Mouse (Mus musculus) MEL (cell line): ENCODE measurements around the gene Col25a1. TPM values are rescaled to one million over a fixed set of nuclear protein-coding genes. Genes with fewer than 3 reads are reported as not detected.

Experiments used
- DNase-seq: peaks from one replicate; pipeline ENCODE4 v3.0.0; 2011; ENCODE audit warnings: low read depth, low spot score
- H3K27ac ChIP-seq: 2 replicates; pipeline ENCODE4 v1.5.1; 2012; ENCODE audit warnings: low read depth, mild to moderate bottlenecking, control low read depth, low read length, moderate library complexity; ENCODE audit not compliant: control insufficient read depth
- H3K27me3 ChIP-seq, 2 experiments: fragments of 150-350 bp in 1 of 2; sonication (generic) in 1 of 2; 2 replicates each; pipeline ENCODE4 v1.6.1; 2012; ENCODE audit warnings: low read length in 2 of 2, mild to moderate bottlenecking in 2 of 2, improper control_type of control experiment in 1 of 2, moderate library complexity in 1 of 2; ENCODE audit not compliant: insufficient read depth in 2 of 2, control insufficient read depth in 1 of 2
- H3K36me3 ChIP-seq, 2 experiments: 2 replicates each; pipeline ENCODE4 v1.6.1; 2012 to 2014; ENCODE audit warnings: low read length in 2 of 2, improper control_type of control experiment in 1 of 2, inconsistent platforms in 1 of 2, mild to moderate bottlenecking in 1 of 2; ENCODE audit not compliant: insufficient read depth in 2 of 2, control insufficient read depth in 1 of 2
- H3K4me1 ChIP-seq, 2 experiments: fragments of 150-350 bp in 1 of 2; sonication (generic) in 1 of 2; 2 replicates each; pipeline ENCODE4 v1.6.1; 2012; ENCODE audit warnings: low read length in 2 of 2, improper control_type of control experiment in 1 of 2, mild to moderate bottlenecking in 1 of 2; ENCODE audit not compliant: insufficient read depth in 2 of 2, control insufficient read depth in 1 of 2
- H3K4me3 ChIP-seq, 2 experiments: fragments of 150-350 bp in 1 of 2; sonication (generic) in 1 of 2; 2 replicates each; pipeline ENCODE4 v1.5.1; 2012; ENCODE audit warnings: low read depth in 2 of 2, low read length in 2 of 2, mild to moderate bottlenecking in 2 of 2, moderate library complexity in 2 of 2, control low read depth in 1 of 2, improper control_type of control experiment in 1 of 2; ENCODE audit not compliant: control insufficient read depth in 1 of 2, insufficient read depth in 1 of 2
- H3K79me2 ChIP-seq: 2 replicates; pipeline ENCODE4 v1.6.1; 2012; ENCODE audit warnings: mild to moderate bottlenecking, low read length, moderate library complexity; ENCODE audit not compliant: control insufficient read depth, poor library complexity, insufficient read depth
- H3K9ac ChIP-seq: 2 replicates; pipeline ENCODE4 v1.6.1; 2012; ENCODE audit warnings: low read depth, mild to moderate bottlenecking, control low read depth, low read length, moderate library complexity; ENCODE audit not compliant: control insufficient read depth, poor library complexity, severe bottlenecking
- H3K9me3 ChIP-seq: fragments of 150-350 bp; sonication (generic); replicated peaks from 2 replicates; pipeline ENCODE4 v1.6.1; 2012; ENCODE audit warnings: mild to moderate bottlenecking, low read length, improper control_type of control experiment, moderate library complexity; ENCODE audit not compliant: insufficient read depth
- BHLHE40 ChIP-seq: IDR thresholded peaks from 2 replicates; pipeline ENCODE4 v1.6.1; 2012; ENCODE audit warnings: low read depth, mild to moderate bottlenecking, inconsistent platforms, low read length, improper control_type of control experiment, borderline replicate concordance
- CHD2 ChIP-seq: IDR thresholded peaks from 2 replicates; pipeline ENCODE4 v1.6.1; 2011; ENCODE audit warnings: low read length, improper control_type of control experiment
- CTCF ChIP-seq, 3 experiments: IDR thresholded peaks in 2 of 3; conservative IDR thresholded peaks in 1 of 3; 2 replicates each; pipeline ENCODE4 v1.5.1; 2011 to 2012; ENCODE audit warnings: low read length in 3 of 3, low read depth in 2 of 3, mild to moderate bottlenecking in 2 of 3, improper control_type of control experiment in 1 of 3, inconsistent platforms in 1 of 3, mixed read lengths in 1 of 3, moderate library complexity in 1 of 3; ENCODE audit not compliant: control insufficient read depth in 1 of 3, insufficient read depth in 1 of 3, poor library complexity in 1 of 3, severe bottlenecking in 1 of 3
- ELF1 ChIP-seq: IDR thresholded peaks from 2 replicates; pipeline ENCODE4 v1.6.1; 2014; ENCODE audit warnings: low read depth, mild to moderate bottlenecking, inconsistent platforms, low read length, improper control_type of control experiment, moderate library complexity
- EP300 ChIP-seq, 2 experiments: IDR thresholded peaks; 2 replicates each; pipeline ENCODE4 v1.6.1; 2011; ENCODE audit warnings: improper control_type of control experiment in 2 of 2, low read length in 2 of 2, low read depth in 1 of 2, mild to moderate bottlenecking in 1 of 2
- GABPA ChIP-seq: IDR thresholded peaks from 2 replicates; pipeline ENCODE4 v1.6.1; 2012; ENCODE audit warnings: low read depth, mild to moderate bottlenecking, inconsistent platforms, low read length, improper control_type of control experiment, moderate library complexity
- GATA1 ChIP-seq: IDR thresholded peaks from 2 replicates; pipeline ENCODE4 v1.6.1; 2011; ENCODE audit warnings: low read depth, low read length, improper control_type of control experiment
- JUND ChIP-seq: IDR thresholded peaks from 2 replicates; pipeline ENCODE4 v1.6.1; 2011; ENCODE audit warnings: low read depth, mild to moderate bottlenecking, improper control_type of control experiment, low read length
- MAFK ChIP-seq: IDR thresholded peaks from 2 replicates; pipeline ENCODE4 v1.6.1; 2011; ENCODE audit warnings: low read depth, mild to moderate bottlenecking, low read length, improper control_type of control experiment, borderline replicate concordance
- MXI1 ChIP-seq: IDR thresholded peaks from 2 replicates; pipeline ENCODE4 v1.6.1; 2011; ENCODE audit warnings: mild to moderate bottlenecking, low read depth, low read length, improper control_type of control experiment
- MYC ChIP-seq: IDR thresholded peaks from 2 replicates; pipeline ENCODE4 v1.6.1; 2011; ENCODE audit warnings: low read depth, mild to moderate bottlenecking, low read length, improper control_type of control experiment, moderate library complexity
- NRF1 ChIP-seq: IDR thresholded peaks from 2 replicates; pipeline ENCODE4 v1.6.1; 2014; ENCODE audit warnings: low read depth, mild to moderate bottlenecking, inconsistent platforms, low read length, improper control_type of control experiment, moderate library complexity; ENCODE audit not compliant: poor library complexity, insufficient read depth, severe bottlenecking
- POLR2AphosphoS2 ChIP-seq: IDR thresholded peaks from 2 replicates; pipeline ENCODE4 v1.6.1; 2011; ENCODE audit warnings: low read length, improper control_type of control experiment
- RAD21 ChIP-seq: IDR thresholded peaks from 2 replicates; pipeline ENCODE4 v1.6.1; 2011; ENCODE audit warnings: mild to moderate bottlenecking, low read depth, low read length, improper control_type of control experiment
- RCOR1 ChIP-seq: IDR thresholded peaks from 2 replicates; pipeline ENCODE4 v1.6.1; 2012; ENCODE audit warnings: low read depth, mild to moderate bottlenecking, inconsistent platforms, low read length, improper control_type of control experiment
- SMC3 ChIP-seq: IDR thresholded peaks from 2 replicates; pipeline ENCODE4 v1.6.1; 2011; ENCODE audit warnings: low read depth, low read length, improper control_type of control experiment
- TAL1 ChIP-seq: IDR thresholded peaks from 2 replicates; pipeline ENCODE4 v1.6.1; 2012; ENCODE audit warnings: mild to moderate bottlenecking, inconsistent platforms, low read length, moderate library complexity, mixed read lengths
- TBP ChIP-seq: IDR thresholded peaks from 2 replicates; pipeline ENCODE4 v1.8.0; 2011; ENCODE audit warnings: low read depth, low read length, improper control_type of control experiment
- UBTF ChIP-seq: IDR thresholded peaks from 2 replicates; pipeline ENCODE4 v1.6.1; 2012; ENCODE audit warnings: low read depth, mild to moderate bottlenecking, inconsistent platforms, low read length, improper control_type of control experiment, moderate library complexity, borderline replicate concordance; ENCODE audit not compliant: insufficient read depth
- USF2 ChIP-seq, 2 experiments: IDR thresholded peaks; 2 replicates each; pipeline ENCODE4 v1.6.1; 2011 to 2012; ENCODE audit warnings: improper control_type of control experiment in 2 of 2, low read length in 2 of 2, borderline replicate concordance in 1 of 2, inconsistent platforms in 1 of 2, low read depth in 1 of 2, mild to moderate bottlenecking in 1 of 2; ENCODE audit not compliant: insufficient read depth in 1 of 2
- ZKSCAN1 ChIP-seq: IDR thresholded peaks from 2 replicates; pipeline ENCODE4 v1.6.1; 2012; ENCODE audit warnings: low read depth, mild to moderate bottlenecking, inconsistent platforms, low read length, improper control_type of control experiment, moderate library complexity
- ZMIZ1 ChIP-seq: IDR thresholded peaks from 2 replicates; pipeline ENCODE4 v1.6.1; 2012; ENCODE audit warnings: low read depth, mild to moderate bottlenecking, inconsistent platforms, low read length, improper control_type of control experiment, moderate library complexity
- polyA plus RNA-seq, 2 experiments: library from polyadenylated mRNA; stranded (reverse) in 1 of 2; unstranded in 1 of 2; fragments of >175 nt in 1 of 2; fragments of >200 nt in 1 of 2; gene quantifications; 2 replicates each; pipeline versions ENCODE4 v1.2.1 to v1.2.4; 2012; ENCODE audit warnings: low replicate concordance in 2 of 2, low read depth in 1 of 2; ENCODE audit not compliant: insufficient read length in 2 of 2, insufficient read depth in 1 of 2, missing spikeins in 1 of 2
- total RNA-seq: library from RNA; depleted of rRNA; stranded (reverse); fragments of 300-350 nt; gene quantifications from 2 replicates; pipeline ENCODE4 v1.2.3, GENCODE M21; 2012

Gene Col25a1
- total and polyA plus RNA-seq, 3 experiments: not detected

DNA sequence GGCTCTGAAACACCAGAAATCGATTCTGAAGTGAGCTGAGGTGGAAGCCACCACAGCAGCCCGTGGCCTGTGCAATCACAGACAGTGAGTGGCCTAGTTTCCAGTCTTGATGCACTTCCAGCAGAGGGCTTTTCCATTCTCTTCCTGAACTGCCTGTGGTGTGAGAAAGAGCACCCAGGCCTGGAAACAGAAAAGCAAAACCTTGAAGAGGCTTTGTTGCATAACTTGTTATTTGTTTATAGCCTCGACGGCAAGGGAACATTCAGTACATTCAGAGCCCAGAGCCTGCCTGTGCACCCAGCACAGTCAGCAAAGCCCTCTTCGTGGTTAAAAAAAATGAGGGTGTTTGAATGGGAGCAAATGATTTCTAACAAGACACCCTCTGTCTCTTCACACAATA lies 502.6 kb downstream of the Col25a1 start:
- no peaks in the 10 kb centered on the region for H3K9me3 ChIP-seq
- no peaks in the 10 kb centered on the region for H3K4me1 ChIP-seq
- no peaks in the 10 kb centered on the region for H3K79me2 ChIP-seq

DNA sequence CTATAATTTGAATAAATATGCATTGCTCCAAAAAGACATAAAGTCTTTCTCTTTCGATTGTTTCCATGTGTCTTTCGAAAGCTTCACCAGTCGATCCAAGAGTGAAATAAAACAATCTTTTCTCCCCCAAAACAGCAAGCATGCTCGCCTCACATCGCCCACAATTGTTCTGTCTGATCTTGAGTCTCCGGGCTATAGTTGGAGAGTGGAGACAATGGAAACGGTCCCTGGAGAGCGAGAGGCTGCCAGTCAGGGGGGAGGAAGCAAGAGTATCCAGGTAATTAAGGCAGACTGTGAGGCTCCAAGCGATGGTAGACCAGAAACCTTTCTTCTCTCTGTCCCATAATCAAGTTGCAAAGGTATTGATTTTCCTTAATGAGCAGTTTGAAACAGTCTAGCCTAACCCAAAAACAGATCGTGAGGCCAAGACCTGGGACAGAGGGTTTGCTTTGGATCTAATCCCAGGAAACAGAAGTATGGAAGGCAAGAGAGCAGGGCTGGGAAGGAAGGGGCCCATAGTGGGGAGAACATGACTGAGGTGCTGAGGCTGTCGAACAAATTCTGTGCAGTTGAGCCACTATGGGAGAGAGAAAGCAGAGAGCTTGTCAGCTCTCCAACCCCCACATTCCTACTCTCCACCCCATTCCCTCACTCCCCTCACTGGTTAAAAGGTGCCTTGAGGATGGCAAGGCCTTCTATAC lies 515.0 kb downstream of the Col25a1 start:
- H3K36me3 ChIP-seq: no peaks in the 10 kb centered on the region
- DNase-seq: no peak
- TF ChIP-seq ELF1 (no peak), CTCF (IDR thresholded peaks at IDR 0.05 in 2 of 3, conservative IDR thresholded peaks at IDR 0.05 in 1 of 3; ENCODE audit: control insufficient read depth in 1 of 3, insufficient read depth in 1 of 3, low read depth in 2 of 3, low read length in 3 of 3, poor library complexity in 1 of 3, severe bottlenecking in 1 of 3) (no peak), USF2 (IDR thresholded peaks at IDR 0.05; ENCODE audit: borderline replicate concordance in 1 of 2, insufficient read depth in 1 of 2, low read depth in 1 of 2, low read length in 2 of 2) (no peak), MYC (no peak), JUND (no peak), MXI1 (no peak), GATA1 (no peak), TBP (no peak), POLR2AphosphoS2 (no peak), CHD2 (no peak), SMC3 (no peak), RAD21 (no peak), MAFK (no peak), ZMIZ1 (no peak), TAL1 (no peak)
- TF ChIP-seq, all 39 proteins: peak for 0
- Histone ChIP-seq H3K4me1 (no peaks in the 10 kb centered on the region), H3K27me3 (no peaks in the 10 kb centered on the region; a peak in 1 of 4 replicates), H3K79me2 (no peaks in the 10 kb centered on the region), H3K27ac (no peak overlapping the region), H3K4me3 (no peak overlapping the region), H3K9me3 (no peaks in the 10 kb centered on the region), H3K9ac (no peak overlapping the region)

More for the DNA sequence above, 502.6 kb downstream of the Col25a1 start:
- Histone ChIP-seq H3K36me3 (no peaks in the 10 kb centered on the region), H3K9ac (no peak overlapping the region), H3K27ac (no peak overlapping the region), H3K27me3 (no peaks in the 10 kb centered on the region), H3K4me3 (no peak overlapping the region)
- no peak for TF ChIP-seq UBTF
- no peak for TF ChIP-seq NRF1
- no peak for TF ChIP-seq EP300 (IDR thresholded peaks at IDR 0.05; ENCODE audit: low read depth in 1 of 2, low read length in 2 of 2)
- TF ChIP-seq JUND: no peak
- TF ChIP-seq GABPA: no peak
- no peak for TF ChIP-seq ZMIZ1
- no peak for TF ChIP-seq GATA1
- TF ChIP-seq RCOR1: no peak
- TF ChIP-seq ZKSCAN1: no peak
- no peak for TF ChIP-seq TBP
- no peak for TF ChIP-seq BHLHE40
- DNase-seq: no peak
